Mouse (Mus musculus) telencephalon, adult 2 months (tissue): ENCODE measurements around the gene Crx.

Source experiments
- DNase-seq: peaks from one replicate; pipeline ENCODE4 v3.0.0-alpha.2; 2011; ENCODE audit warnings: low read depth, low spot score

Gene Crx

GRCm38 (mm10) chr7:15859657-15860056 is 20.1 kb downstream of the Crx start:
- no peak for DNase-seq

- DNase-seq = no peak
These were observed 40.2 kb downstream of the Crx start, which contains the start of gene Obox6 for GRCm38 (mm10) chr7:15839578-15839977. Obox6 (minus strand) TSS chr7:15839678.
